Mouse (Mus musculus) embryonic fibroblast, embryonic 13.5 days (primary cell): ENCODE measurements around the gene Olfr1369-ps1. TPM values are rescaled to one million over a fixed set of nuclear protein-coding genes. Genes with fewer than 3 reads are reported as not detected.

Experiments used
- H3K27ac ChIP-seq: 2 replicates; pipeline ENCODE4 v1.5.1; 2012; ENCODE audit warnings: low read length, control low read depth, inconsistent platforms; ENCODE audit not compliant: insufficient read depth
- H3K4me1 ChIP-seq: 2 replicates; pipeline ENCODE4 v1.6.1; 2011; ENCODE audit warnings: low read length; ENCODE audit not compliant: control insufficient read depth, insufficient read depth
- H3K4me3 ChIP-seq: 2 replicates; pipeline ENCODE4 v1.5.1; 2011; ENCODE audit warnings: mild to moderate bottlenecking, control low read depth, low read length; ENCODE audit not compliant: insufficient read depth
- CTCF ChIP-seq: IDR thresholded peaks from 2 replicates; pipeline ENCODE4 v1.5.1; 2011; ENCODE audit warnings: mild to moderate bottlenecking, control low read depth, low read length, moderate library complexity, borderline replicate concordance; ENCODE audit not compliant: insufficient read depth
- POLR2A ChIP-seq: IDR thresholded peaks from 2 replicates; pipeline ENCODE4 v1.6.1; 2011; ENCODE audit warnings: low read depth, mild to moderate bottlenecking, control low read depth, low read length, moderate library complexity
- polyA plus RNA-seq: library from polyadenylated mRNA; stranded (reverse); fragments of >200 nt; gene quantifications from 2 replicates; pipeline ENCODE4 v1.2.4, GENCODE M21; 2011; ENCODE audit warnings: low read depth; ENCODE audit not compliant: missing spikeins, insufficient read length

The Olfr1369-ps1 gene
- polyA plus RNA-seq, 1 experiment: not detected

GRCm38 (mm10) chr13:21168371-21169011 is 57.2 kb downstream of the Olfr1369-ps1 start:
- Histone ChIP-seq H3K4me1 (0 out of 2 replicates have a peak, but pooled peaks cover 2% of the 10 kb centered on the region), H3K27ac (no peak overlapping the region), H3K4me3 (peak overlapping the region; percentile 73)
- TF ChIP-seq POLR2A (no peak), CTCF (no peak)

Other genes with a start within 250 kb of the Olfr1369-ps1 start
- not detected in 2 replicates for gene Olfr1370, start 36.5 kb upstream of the Olfr1369-ps1 start, polyA plus RNA-seq
- gene Olfr263, start 18.2 kb downstream of the Olfr1369-ps1 start, polyA plus RNA-seq: not detected in 2 replicates
- not detected in 2 replicates for gene Olfr1368, start 34.4 kb downstream of the Olfr1369-ps1 start, polyA plus RNA-seq
- 52.0 and 61.4 TPM in 2 replicates for gene Trim27, start 68.0 kb downstream of the Olfr1369-ps1 start, polyA plus RNA-seq
- gene Gpx5, start 181.2 kb downstream of the Olfr1369-ps1 start, polyA plus RNA-seq: not detected in 2 replicates
- gene Gpx6, start 200.6 kb downstream of the Olfr1369-ps1 start, polyA plus RNA-seq: not detected in 2 replicates
- gene Olfr1367, start 235.4 kb downstream of the Olfr1369-ps1 start, polyA plus RNA-seq: not detected in 2 replicates